Mouse (Mus musculus) stomach, embryonic 14.5 days (tissue): ENCODE measurements around the gene Cabp7. TPM values are rescaled to one million over a fixed set of nuclear protein-coding genes. Genes with fewer than 3 reads are reported as not detected.

ENCODE experiments used
- ATAC-seq: fragments of 200-750 bp; cut with Nextera tagmentation; 2 replicates; pipeline ENCODE4 v1.8.0; 2017; ENCODE audit warnings: low read depth, moderate TSS enrichment; ENCODE audit not compliant: insufficient number of reproducible peaks, insufficient read depth, low FRiP score
- H3K27ac ChIP-seq: fragments of 300-500 bp; sonication (generic); 2 replicates; pipeline ENCODE4 v1.5.1; 2014; ENCODE audit warnings: mild to moderate bottlenecking, low read length, moderate library complexity, mixed read lengths
- H3K27me3 ChIP-seq: fragments of 300-500 bp; sonication (generic); 2 replicates; pipeline ENCODE4 v1.6.1; 2014; ENCODE audit warnings: low read length, control low read depth, mixed read lengths; ENCODE audit not compliant: control insufficient read depth, insufficient read depth
- H3K36me3 ChIP-seq: fragments of 300-500 bp; sonication (generic); 2 replicates; pipeline ENCODE4 v1.6.1; 2014; ENCODE audit warnings: mild to moderate bottlenecking, control low read depth, low read length, moderate library complexity, mixed read lengths; ENCODE audit not compliant: control insufficient read depth, insufficient read depth
- H3K4me1 ChIP-seq: fragments of 300-500 bp; sonication (generic); 2 replicates; pipeline ENCODE4 v1.6.1; 2014; ENCODE audit warnings: low read length, control low read depth, mixed read lengths; ENCODE audit not compliant: control insufficient read depth, insufficient read depth
- H3K4me2 ChIP-seq: fragments of 300-500 bp; sonication (generic); replicated peaks from 2 replicates; pipeline ENCODE4 v1.6.1; 2014; ENCODE audit warnings: low read depth, low read length, control low read depth
- H3K4me3 ChIP-seq: fragments of 300-500 bp; sonication (generic); 2 replicates; pipeline ENCODE4 v1.5.1; 2014; ENCODE audit warnings: low read depth, low read length, control low read depth
- H3K9ac ChIP-seq: fragments of 300-500 bp; sonication (generic); replicated peaks from 2 replicates; pipeline ENCODE4 v1.6.1; 2014; ENCODE audit warnings: low read depth, mild to moderate bottlenecking, control low read depth, low read length, moderate library complexity, mixed read lengths
- H3K9me3 ChIP-seq: fragments of 300-500 bp; sonication (generic); 2 replicates; pipeline ENCODE4 v1.6.1; 2016; ENCODE audit warnings: low read depth, low read length, control low read depth; ENCODE audit not compliant: control insufficient read depth
- WGBS: fragments of 180-500 bp; shearing (Covaris S2); extraction: QIAGEN DNeasy Blood & Tissue Kit; methylation state at CpG from one replicate; pipeline ENCODE4 v1.1.7; 2014; 5-methylcytosine and 5-hydroxymethylcytosine counted together
- polyA plus RNA-seq: library from polyadenylated mRNA; unstranded; fragments of >200 nt; fragmentation: Nextera tagmentation; extraction: Ambion mirVana; gene quantifications from 2 replicates; pipeline ENCODE4 v1.2.1, GENCODE M21; 2014

The Cabp7 gene
- polyA plus RNA-seq, 1 experiment from 2014 or later: 0.16 TPM

DNA sequence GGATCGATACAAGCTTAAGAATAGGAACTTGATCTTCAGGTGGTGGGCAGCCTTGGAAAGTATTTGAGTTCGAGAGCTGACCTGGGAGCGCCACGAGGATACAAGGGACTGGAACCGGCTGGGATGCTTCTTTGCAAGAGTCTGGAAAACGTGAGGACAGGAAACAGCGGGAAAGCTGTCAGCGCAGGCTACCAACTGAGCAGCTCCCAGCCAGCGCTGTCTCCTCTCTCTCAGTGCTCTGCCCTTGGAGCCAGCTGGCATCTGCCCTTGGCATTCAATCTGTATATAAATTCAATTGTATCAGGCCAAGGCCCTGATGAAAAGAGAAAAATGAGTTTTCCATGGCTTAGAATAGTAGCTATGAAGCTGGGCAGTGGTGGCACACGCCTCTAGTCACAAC is 55.4 kb downstream of the Cabp7 start:
- 63% methylated on average over 10 of the region's 10 CpGs for WGBS
- no peak for ATAC-seq
- no peak overlapping the region for H3K4me2 ChIP-seq

DNA sequence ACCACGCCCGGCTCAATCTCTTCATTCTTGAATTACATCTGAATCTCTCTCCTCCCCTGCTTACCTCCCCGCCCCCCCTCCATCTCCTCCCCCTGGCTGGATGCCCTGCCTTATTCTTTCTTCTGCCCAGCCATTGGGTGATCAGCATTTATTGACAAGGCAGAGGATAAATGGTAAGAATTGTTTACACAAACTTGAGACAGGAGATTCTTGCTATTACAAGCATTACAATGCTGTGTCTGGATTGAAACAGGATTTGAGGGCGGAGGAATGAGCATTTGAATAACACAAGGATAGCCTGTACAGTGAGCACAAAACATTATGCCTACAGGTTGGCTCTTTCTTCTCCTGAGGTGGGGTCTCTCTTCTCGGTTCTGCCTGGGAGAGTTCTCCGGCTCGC is 56.2 kb downstream of the Cabp7 start:
- WGBS: 76% methylated on average over 7 of the region's 7 CpGs
- Histone ChIP-seq H3K4me3 (no peak overlapping the region), H3K27me3 (no peaks in the 10 kb centered on the region), H3K9ac (no peak overlapping the region), H3K4me2 (no peak overlapping the region), H3K9me3 (no peaks in the 10 kb centered on the region), H3K36me3 (no peaks in the 10 kb centered on the region), H3K4me1 (no peaks in the 10 kb centered on the region), H3K27ac (no peak overlapping the region)
- no peak for ATAC-seq

More for the DNA sequence above, 55.4 kb downstream of the Cabp7 start:
- H3K9me3 ChIP-seq: no peaks in the 10 kb centered on the region
- no peaks in the 10 kb centered on the region for H3K4me1 ChIP-seq
- no peak overlapping the region for H3K27ac ChIP-seq
- no peak overlapping the region for H3K4me3 ChIP-seq
- no peaks in the 10 kb centered on the region for H3K36me3 ChIP-seq
- H3K27me3 ChIP-seq: no peaks in the 10 kb centered on the region
- H3K9ac ChIP-seq: no peak overlapping the region

DNA sequence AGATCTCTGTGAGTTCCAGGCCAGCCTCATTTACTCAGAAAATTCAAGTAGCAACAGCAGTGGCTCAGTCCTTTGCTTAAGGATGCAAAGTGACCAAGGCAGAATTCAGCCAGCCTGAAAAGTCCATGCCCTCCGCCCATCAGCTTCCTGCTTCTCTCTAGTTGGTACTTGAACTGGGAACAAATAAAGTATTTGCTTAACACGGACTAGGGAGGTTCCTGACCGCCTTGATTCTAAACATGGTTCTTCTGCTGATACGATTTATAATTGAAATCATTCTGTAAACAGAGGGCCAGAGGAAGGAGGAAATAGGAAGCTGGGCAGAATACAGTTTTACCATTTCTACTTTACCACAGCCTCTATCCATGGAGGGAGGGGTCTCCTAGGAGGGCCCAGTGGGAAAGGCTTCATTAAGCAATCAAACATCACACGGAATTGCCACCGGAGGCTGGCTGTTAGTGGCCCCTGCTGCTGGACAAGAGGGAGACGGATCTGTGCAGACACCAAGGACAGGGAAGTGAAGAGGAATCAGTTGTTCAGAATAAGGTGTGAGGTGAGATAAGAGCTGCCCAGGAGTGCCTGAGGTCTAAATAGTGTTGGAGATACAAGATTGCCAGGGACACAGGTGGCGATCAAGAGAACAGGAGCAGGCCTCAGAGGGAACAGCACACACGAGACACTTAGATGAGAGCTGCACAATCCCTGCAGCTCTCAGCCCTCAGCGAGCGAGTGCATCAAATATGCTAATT is 57.8 kb downstream of the Cabp7 start:
- ATAC-seq: peak; percentile 73
- no peak overlapping the region for H3K9ac ChIP-seq

DNA sequence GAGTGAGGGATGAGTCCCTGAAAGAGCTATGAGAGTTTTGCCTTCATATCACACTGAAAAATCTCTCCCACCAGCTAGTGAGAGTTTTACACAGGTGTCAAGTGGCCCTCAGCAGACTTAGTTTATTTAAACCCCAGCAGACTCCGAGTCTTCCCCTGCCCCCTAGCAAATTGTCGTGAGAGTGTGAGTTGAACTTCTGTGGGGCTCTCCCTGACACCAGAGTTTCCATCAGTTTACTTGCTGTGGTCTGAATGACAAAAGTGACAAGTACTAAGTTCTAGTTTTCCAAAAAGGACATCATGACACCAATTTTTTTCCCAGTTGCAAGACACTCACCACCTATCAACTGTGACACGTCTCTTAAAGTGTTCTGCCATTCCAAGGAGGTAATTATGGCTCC is 58.7 kb downstream of the Cabp7 start:
- Histone ChIP-seq H3K27me3 (no peaks in the 10 kb centered on the region), H3K36me3 (peaks cover 4% of the 10 kb centered on the region), H3K4me3 (no peak overlapping the region), H3K9me3 (no peaks in the 10 kb centered on the region), H3K9ac (no peak overlapping the region), H3K27ac (peak overlapping the region; percentile 33; the same call in 1 of the 2 replicates), H3K4me1 (no peaks in the 10 kb centered on the region), H3K4me2 (no peak overlapping the region)
- WGBS: 28% methylated on average over 3 of the region's 3 CpGs
- no peak for ATAC-seq

More for the DNA sequence above, 57.8 kb downstream of the Cabp7 start:
- Histone ChIP-seq H3K27ac (peak overlapping the region; percentile 74; the same call in 1 of the 2 replicates), H3K4me3 (no peak overlapping the region), H3K4me2 (no peak overlapping the region), H3K27me3 (no peaks in the 10 kb centered on the region), H3K9me3 (no peaks in the 10 kb centered on the region), H3K36me3 (no peaks in the 10 kb centered on the region), H3K4me1 (no peaks in the 10 kb centered on the region)
- WGBS: 50% methylated on average over 11 of the region's 11 CpGs

DNA sequence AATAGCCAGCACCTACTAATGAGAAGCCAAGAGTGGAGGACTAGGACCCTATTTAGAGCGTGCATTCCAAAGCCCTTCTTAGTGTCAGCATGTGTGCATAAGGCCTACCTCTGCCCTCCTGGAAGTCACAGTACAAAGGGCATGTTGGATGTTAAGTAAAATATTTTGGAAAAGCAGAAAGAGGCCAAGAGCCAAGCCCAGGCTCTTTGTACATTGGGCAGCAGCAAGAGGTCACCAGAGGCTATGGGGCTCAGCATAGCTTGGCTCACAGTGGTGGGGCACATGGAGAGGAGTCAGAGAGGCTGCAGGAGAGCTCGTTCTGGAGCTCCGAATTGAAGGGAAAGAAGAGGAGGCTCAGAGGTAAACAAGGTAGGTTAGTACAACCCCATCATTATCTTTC is 59.6 kb downstream of the Cabp7 start:
- no peak overlapping the region for H3K9ac ChIP-seq
- ATAC-seq: no peak
- no peaks in the 10 kb centered on the region for H3K9me3 ChIP-seq
- H3K4me2 ChIP-seq: no peak overlapping the region
- no peak overlapping the region for H3K27ac ChIP-seq
- peaks cover 9% of the 10 kb centered on the region for H3K36me3 ChIP-seq
- no peak overlapping the region for H3K4me3 ChIP-seq
- H3K27me3 ChIP-seq: no peaks in the 10 kb centered on the region
- WGBS: 65% methylated on average over 3 of the region's 3 CpGs
- no peaks in the 10 kb centered on the region for H3K4me1 ChIP-seq

Other genes starting within 250 kb of the Cabp7 start
- gene Mtmr3, start 151.9 kb downstream of the Cabp7 start, polyA plus RNA-seq: 30.5 and 31.1 TPM in 2 replicates
- not detected in 2 replicates for gene Gm11032, start 126.7 kb downstream of the Cabp7 start, polyA plus RNA-seq
- 33.8 and 35.5 TPM in 2 replicates for gene Ascc2, start 109.0 kb downstream of the Cabp7 start, polyA plus RNA-seq
- 851 and 942 TPM in 2 replicates for gene Uqcr10, start 42.4 kb downstream of the Cabp7 start, polyA plus RNA-seq
- 67.3 and 68.4 TPM in 2 replicates for gene Zmat5, start 42.1 kb downstream of the Cabp7 start, polyA plus RNA-seq
- gene Nf2, start 102.8 kb upstream of the Cabp7 start, polyA plus RNA-seq: 31.9 and 41.8 TPM in 2 replicates
- gene Nipsnap1, start 127.2 kb upstream of the Cabp7 start, polyA plus RNA-seq: 58.0 and 62.4 TPM in 2 replicates
- gene Thoc5, start 148.5 kb upstream of the Cabp7 start, polyA plus RNA-seq: 38.1 and 40.1 TPM in 2 replicates
- gene Nefh, start 201.3 kb upstream of the Cabp7 start, polyA plus RNA-seq: 0.78 and 0.88 TPM in 2 replicates
- gene Ap1b1, start 240.0 kb upstream of the Cabp7 start, polyA plus RNA-seq: 53.8 and 54.2 TPM in 2 replicates